Comparison of ENCODE assay signal across 9 mouse cellular contexts in the genomic region with DNA sequence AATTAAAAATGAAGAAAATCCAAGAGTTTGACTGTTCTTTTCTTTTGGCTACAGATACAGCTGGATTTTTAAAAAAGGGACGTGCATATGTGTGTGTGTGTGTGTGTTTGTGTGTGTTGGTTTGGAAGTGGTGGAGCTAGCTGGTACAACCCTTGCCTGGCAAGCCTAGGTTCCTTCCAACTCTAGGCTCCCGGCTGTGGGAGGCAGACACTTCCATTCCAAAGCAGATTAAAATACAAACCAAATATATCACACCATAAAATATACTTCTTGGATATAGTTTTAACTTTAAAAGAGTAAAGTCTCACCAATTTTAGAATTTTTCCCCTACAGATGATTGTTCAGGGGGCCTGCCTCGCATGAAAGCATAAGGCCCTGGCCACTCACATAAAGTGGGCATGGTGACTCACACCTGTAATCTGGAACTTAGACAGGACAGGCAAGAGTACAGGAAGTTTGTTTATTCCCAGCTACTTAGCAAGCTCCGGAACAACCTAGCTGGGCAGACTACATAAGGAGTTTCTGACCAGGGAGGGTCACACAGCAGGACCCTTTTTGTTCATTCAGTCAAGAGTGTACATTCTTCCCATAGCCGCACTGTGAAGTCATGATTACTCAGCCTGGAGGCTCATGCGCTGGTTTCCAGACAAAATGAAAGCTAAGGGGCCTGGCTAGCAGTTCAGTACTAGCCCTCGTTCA. TPM values are rescaled to one million over a fixed set of nuclear protein-coding genes. Genes with fewer than 3 reads are reported as not detected.
DNase-seq lines count a peak whose midpoint lies in the region; ATAC-seq and TF ChIP-seq lines count a peak whose summit lies in the region.
"Had no signal": no experiment of that assay in that cellular context is flagged by ENCODE, and none has a peak within 500 bp of the region (broad histone marks: within the 10 kb centered on the region; RNA-seq: fewer than 3 reads in every experiment).

No protein-coding gene starts in this region.

- TF ChIP-seq CTCF in lung, adult 2 months (IDR thresholded peaks at IDR 0.05; ENCODE audit: insufficient read depth, low read length), result no peak
- TF ChIP-seq CTCF in liver, postnatal 0 days (IDR thresholded peaks at IDR 0.05; ENCODE audit: low read depth), result no peak

- WGBS in heart, embryonic 12.5 days, result 35% methylated on average over 7 of the region's 7 CpGs
- 44% methylated on average over 7 of the region's 7 CpGs for WGBS in lung, adult 2 months
- 80% methylated on average over 7 of the region's 7 CpGs for WGBS in liver, postnatal 0 days (ENCODE audit: insufficient replicate concordance)

- no peak for TF ChIP-seq EP300 in liver, postnatal 0 days (IDR thresholded peaks at IDR 0.05; ENCODE audit: low read depth)

- H3K4me1 ChIP-seq in heart, embryonic 12.5 days (replicated peaks), result peaks cover 7% of the 10 kb centered on the region
- H3K4me1 ChIP-seq in lung, adult 2 months (ENCODE audit: control insufficient read depth, insufficient read depth, low read length), result peaks cover 3% of the 10 kb centered on the region; the same call in 1 of the 2 replicates
- no peaks in the 10 kb centered on the region for H3K4me1 ChIP-seq in liver, postnatal 0 days (ENCODE audit: insufficient read depth)
- H3K4me1 ChIP-seq: neural tube, embryonic 13.5 days had no signal

- TF ChIP-seq POLR2A in lung, adult 2 months (IDR thresholded peaks at IDR 0.05; ENCODE audit: borderline replicate concordance, extremely low read depth, low read depth, low read length), result no peak

- no peak overlapping the region for H3K4me2 ChIP-seq in heart, embryonic 12.5 days
- no peak overlapping the region for H3K4me2 ChIP-seq in liver, postnatal 0 days (ENCODE audit: low read depth, low read length)
- H3K4me2 ChIP-seq: neural tube, embryonic 13.5 days had no signal

- no peak for DNase-seq in heart, adult 9 months (ENCODE audit: low spot score in 2 of 2)
- peak; percentile 90 for DNase-seq in 3T3-L1 (ENCODE audit: low read depth, low spot score)
- peak; percentile 56 for DNase-seq in embryo, embryonic 10 days (ENCODE audit: low spot score)
- DNase-seq in lung, adult 2 months, result peak; percentile 57
- no peak for DNase-seq in liver, postnatal 0 days
- DNase-seq in T-cell, adult 2 months (ENCODE audit: low spot score), result no peak

- no peak overlapping the region for H3K4me3 ChIP-seq in heart, embryonic 12.5 days
- no peak overlapping the region for H3K4me3 ChIP-seq in lung, adult 2 months (replicated peaks; ENCODE audit: extremely low read depth, low read depth, low read length)
- no peak overlapping the region for H3K4me3 ChIP-seq in liver, postnatal 0 days (ENCODE audit: low read depth, low read length)
- H3K4me3 ChIP-seq: neural tube, embryonic 13.5 days had no signal

- H3K27ac ChIP-seq in heart, embryonic 12.5 days (ENCODE audit: poor library complexity, severe bottlenecking), result peak overlapping the region; percentile 96
- H3K27ac ChIP-seq in liver, postnatal 0 days (ENCODE audit: low read depth), result no peak overlapping the region
- H3K27ac ChIP-seq: neural tube, embryonic 13.5 days had no signal

- peaks cover 7% of the 10 kb centered on the region for H3K36me3 ChIP-seq in heart, embryonic 12.5 days
- H3K36me3 ChIP-seq in liver, postnatal 0 days (replicated peaks; ENCODE audit: insufficient read depth, low read length), result peaks cover 13% of the 10 kb centered on the region

- no peaks in the 10 kb centered on the region for H3K9me3 ChIP-seq in heart, embryonic 12.5 days (replicated peaks)
- H3K9me3 ChIP-seq in liver, postnatal 0 days (ENCODE audit: low read length), result no peaks in the 10 kb centered on the region
- H3K9me3 ChIP-seq: neural tube, embryonic 13.5 days had no signal

- H3K9ac ChIP-seq in heart, embryonic 12.5 days, result no peak overlapping the region
- no peak overlapping the region for H3K9ac ChIP-seq in liver, postnatal 0 days (replicated peaks)
- H3K9ac ChIP-seq: neural tube, embryonic 13.5 days had no signal

- no peaks in the 10 kb centered on the region for H3K27me3 ChIP-seq in heart, embryonic 12.5 days (replicated peaks)
- H3K27me3 ChIP-seq in liver, postnatal 0 days (ENCODE audit: insufficient read depth, low read length), result no peaks in the 10 kb centered on the region
- H3K27me3 ChIP-seq: neural tube, embryonic 13.5 days had no signal

- peak; percentile 80 for ATAC-seq in heart, embryonic 12.5 days (ENCODE audit: insufficient number of reproducible peaks, low FRiP score)
- ATAC-seq in megakaryocyte, adult 5-6 weeks (ENCODE audit: poor library complexity, severe bottlenecking), result no peak
- ATAC-seq in liver, postnatal 0 days, result no peak

RNA-seq across cellular contexts. Expression of a gene that starts 37.4 kb away (rescaled TPM):
- polyA plus RNA-seq in heart, embryonic 12.5 days (2016; fragmentation: Nextera tagmentation; extraction: Ambion mirVana), result 104 and 109 TPM in 2 replicates
- 41.0 and 65.3 TPM in 2 replicates for polyA plus RNA-seq in lung, adult 2 months (2012; rRNA removed)
- 172 and 215 TPM in 2 replicates for total RNA-seq in megakaryocyte, adult 5-6 weeks (2015)
- 137 and 163 TPM in 2 replicates for total RNA-seq in megakaryocyte, adult 5-6 weeks (2017)
- polyA plus RNA-seq in liver, postnatal 0 days (2015; fragmentation: Nextera tagmentation; extraction: Ambion mirVana), result 110 and 125 TPM in 2 replicates

RNA-seq across cellular contexts. Expression of a gene that starts 37.5 kb away (rescaled TPM):
- 21.5 TPM in 2 replicates for polyA plus RNA-seq in heart, embryonic 12.5 days (2016; fragmentation: Nextera tagmentation; extraction: Ambion mirVana)
- 2.2 and 3.8 TPM in 2 replicates for polyA plus RNA-seq in lung, adult 2 months (2012; rRNA removed)
- total RNA-seq in megakaryocyte, adult 5-6 weeks (2015), result 11.8 and 12.2 TPM in 2 replicates
- 12.9 and 14.6 TPM in 2 replicates for total RNA-seq in megakaryocyte, adult 5-6 weeks (2017)
- 12.7 and 13.3 TPM in 2 replicates for polyA plus RNA-seq in liver, postnatal 0 days (2015; fragmentation: Nextera tagmentation; extraction: Ambion mirVana)

Comparison
In these comparisons a context has a peak if more than half of its experiments do, and no peak if none do; other contexts are left out.
1. DNase-seq: peak in 3T3-L1 (single experiment), embryo, embryonic 10 days (single experiment) and lung, adult 2 months (single experiment); none in heart, adult 9 months (0 of 2), liver, postnatal 0 days (single experiment) and T-cell, adult 2 months (single experiment).